Mouse (Mus musculus): ENCODE measurements at regions not wholly inside any gene's neighbourhood (a gene's known extent, or its start where the extent isn't known, plus 50 kb on each side); places are given as distances from the start of the nearest gene placed in this dataset.

DNA sequence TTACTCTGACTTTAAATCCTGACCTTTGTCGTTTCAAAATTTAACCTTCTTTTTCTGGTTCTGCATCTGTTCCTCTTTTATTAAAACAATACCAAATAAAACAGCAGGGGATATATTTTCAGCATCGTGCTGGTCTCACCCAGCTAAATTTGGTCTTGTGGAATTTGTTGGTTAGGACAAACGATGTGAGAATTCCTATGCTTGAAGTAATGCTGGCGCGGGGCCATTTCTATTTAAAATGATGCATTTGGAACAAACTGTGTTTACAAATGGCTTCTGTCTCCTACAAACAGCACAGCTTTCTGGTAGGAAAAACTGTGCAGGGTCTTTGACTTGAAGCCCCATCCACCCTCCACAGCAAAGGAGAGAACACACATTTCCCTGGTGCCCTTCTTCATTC, 96.3 kb upstream of the Tsc22d1 start:
- 78% methylated on average over 5 of the region's 5 CpGs for WGBS

DNA sequence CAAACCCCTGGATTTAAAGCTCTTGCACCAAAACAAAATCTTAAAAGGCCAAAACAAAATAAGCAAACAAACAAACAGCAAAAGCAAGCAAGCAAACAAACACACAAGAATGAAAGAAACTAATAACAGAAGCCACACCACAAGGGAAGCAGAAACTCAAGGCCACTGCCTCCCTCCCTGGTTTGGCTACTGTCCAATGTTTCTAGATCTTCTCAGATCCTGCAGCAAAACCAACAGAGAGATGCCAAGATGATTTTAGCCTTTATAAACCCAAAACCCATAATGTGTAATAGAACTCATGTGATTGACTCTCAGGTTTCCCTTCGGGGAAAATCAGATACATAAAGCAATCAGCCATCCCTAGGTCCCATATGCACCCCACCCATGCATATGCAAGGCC, 90.5 kb upstream of the Tsc22d1 start:
- WGBS = 81% methylated on average over 1 of the region's 1 CpGs
- H3K36me3 ChIP-seq (ENCODE audit: control insufficient read depth, insufficient read depth, low read length) = no peaks in the 10 kb centered on the region
- no peak overlapping the region for H3K4me3 ChIP-seq (ENCODE audit: low read depth, low read length)
- TF ChIP-seq POLR2A (IDR thresholded peaks at IDR 0.05; ENCODE audit: low read depth, low read length) (no peak), CTCF (IDR thresholded peaks at IDR 0.05; ENCODE audit: extremely low read depth, insufficient read length, insufficient replicate concordance, low read depth, low read length) (no peak)
- H3K27me3 ChIP-seq (ENCODE audit: control insufficient read depth, insufficient read depth, low read length) = no peaks in the 10 kb centered on the region
- H3K27ac ChIP-seq (ENCODE audit: insufficient read depth, low read depth, low read length) = no peak overlapping the region
- peaks cover 4% of the 10 kb centered on the region for H3K4me1 ChIP-seq (ENCODE audit: control insufficient read depth, insufficient read depth, insufficient read length, low read length)

More for the DNA sequence above, 96.3 kb upstream of the Tsc22d1 start:
- H3K27me3 ChIP-seq (ENCODE audit: control insufficient read depth, insufficient read depth, low read length) = no peaks in the 10 kb centered on the region
- TF ChIP-seq POLR2A (IDR thresholded peaks at IDR 0.05; ENCODE audit: low read depth, low read length) (no peak), CTCF (IDR thresholded peaks at IDR 0.05; ENCODE audit: extremely low read depth, insufficient read length, insufficient replicate concordance, low read depth, low read length) (no peak)
- no peaks in the 10 kb centered on the region for H3K36me3 ChIP-seq (ENCODE audit: control insufficient read depth, insufficient read depth, low read length)
- H3K4me1 ChIP-seq (ENCODE audit: control insufficient read depth, insufficient read depth, insufficient read length, low read length) = no peaks in the 10 kb centered on the region
- no peak overlapping the region for H3K4me3 ChIP-seq (ENCODE audit: low read depth, low read length)
- no peak overlapping the region for H3K27ac ChIP-seq (ENCODE audit: insufficient read depth, low read depth, low read length)

DNA sequence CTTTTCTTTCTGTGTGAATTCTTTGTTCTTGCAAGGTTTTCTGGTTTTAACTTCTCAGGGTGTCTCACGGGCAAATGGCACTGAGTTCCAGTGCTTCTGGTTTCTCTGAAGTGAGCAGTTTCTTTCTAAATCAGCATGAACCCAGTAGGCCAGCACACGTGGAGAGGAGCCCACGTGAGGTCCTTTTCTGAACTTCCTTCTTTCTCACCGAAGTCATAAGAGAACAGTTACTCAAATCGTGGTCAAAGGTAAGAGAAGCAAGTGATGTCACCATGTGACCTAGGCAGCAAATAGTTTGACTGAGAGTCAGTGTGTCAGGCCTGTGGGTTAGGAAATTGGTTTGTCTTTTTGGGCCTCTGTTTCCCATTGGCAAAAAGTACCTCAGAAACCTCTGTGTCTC, 84.8 kb upstream of the Tsc22d1 start:
- Histone ChIP-seq H3K4me3 (ENCODE audit: low read depth, low read length) (no peak overlapping the region), H3K27me3 (ENCODE audit: control insufficient read depth, insufficient read depth, low read length) (no peaks in the 10 kb centered on the region), H3K4me1 (ENCODE audit: control insufficient read depth, insufficient read depth, insufficient read length, low read length) (peaks cover 9% of the 10 kb centered on the region), H3K36me3 (ENCODE audit: control insufficient read depth, insufficient read depth, low read length) (no peaks in the 10 kb centered on the region), H3K27ac (ENCODE audit: insufficient read depth, low read depth, low read length) (no peak overlapping the region)
- TF ChIP-seq POLR2A (IDR thresholded peaks at IDR 0.05; ENCODE audit: low read depth, low read length) (no peak), CTCF (IDR thresholded peaks at IDR 0.05; ENCODE audit: extremely low read depth, insufficient read length, insufficient replicate concordance, low read depth, low read length) (no peak)
- 28% methylated on average over 5 of the region's 5 CpGs for WGBS

DNA sequence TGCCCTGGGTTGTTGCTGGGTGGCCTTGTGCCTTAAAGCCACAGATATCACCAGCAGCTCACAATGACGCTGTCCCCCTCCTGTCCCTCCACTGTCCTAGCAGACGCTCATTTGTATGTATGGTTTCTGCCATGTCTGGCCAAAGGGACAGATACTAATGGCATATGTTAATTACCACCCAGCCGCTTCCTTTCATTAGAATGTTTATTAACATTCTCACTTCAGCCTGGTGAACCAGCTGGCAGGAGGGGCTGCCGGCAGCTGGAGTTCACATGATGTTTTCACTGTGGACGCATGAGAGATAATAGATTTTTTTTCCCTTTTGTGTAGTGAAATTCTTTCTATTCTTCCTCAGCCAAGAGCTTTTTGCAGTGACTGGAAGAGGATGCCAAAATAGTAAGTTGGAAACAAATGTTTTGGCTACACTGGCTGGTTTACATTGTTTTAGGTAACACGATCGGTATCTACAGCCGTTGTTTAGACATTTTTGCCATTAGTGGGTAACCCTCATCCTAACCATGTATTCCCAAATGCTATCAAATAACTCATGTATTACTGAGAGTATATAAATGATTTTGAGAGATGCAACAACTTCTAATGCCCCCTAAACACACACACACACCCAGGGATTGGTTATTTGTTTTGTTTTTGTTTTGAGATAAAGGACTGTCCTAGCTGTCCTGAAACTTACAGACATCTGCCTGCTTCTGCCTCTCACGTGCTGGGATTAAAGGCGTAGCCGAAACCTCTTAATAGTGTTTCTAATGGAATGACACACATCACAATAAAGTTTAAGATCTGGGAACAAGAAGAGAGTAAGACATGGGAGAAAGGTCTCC, 83.0 kb upstream of the Tsc22d1 start:
- H3K27ac ChIP-seq (ENCODE audit: insufficient read depth, low read depth, low read length) = no peak overlapping the region
- WGBS = 71% methylated on average over 11 of the region's 11 CpGs
- H3K4me3 ChIP-seq (ENCODE audit: low read depth, low read length) = no peak overlapping the region
- peaks cover 9% of the 10 kb centered on the region for H3K4me1 ChIP-seq (ENCODE audit: control insufficient read depth, insufficient read depth, insufficient read length, low read length)
- no peaks in the 10 kb centered on the region for H3K27me3 ChIP-seq (ENCODE audit: control insufficient read depth, insufficient read depth, low read length)
- TF ChIP-seq CTCF (IDR thresholded peaks at IDR 0.05; ENCODE audit: extremely low read depth, insufficient read length, insufficient replicate concordance, low read depth, low read length) (no peak), POLR2A (IDR thresholded peaks at IDR 0.05; ENCODE audit: low read depth, low read length) (no peak)
- H3K36me3 ChIP-seq (ENCODE audit: control insufficient read depth, insufficient read depth, low read length) = no peaks in the 10 kb centered on the region

DNA sequence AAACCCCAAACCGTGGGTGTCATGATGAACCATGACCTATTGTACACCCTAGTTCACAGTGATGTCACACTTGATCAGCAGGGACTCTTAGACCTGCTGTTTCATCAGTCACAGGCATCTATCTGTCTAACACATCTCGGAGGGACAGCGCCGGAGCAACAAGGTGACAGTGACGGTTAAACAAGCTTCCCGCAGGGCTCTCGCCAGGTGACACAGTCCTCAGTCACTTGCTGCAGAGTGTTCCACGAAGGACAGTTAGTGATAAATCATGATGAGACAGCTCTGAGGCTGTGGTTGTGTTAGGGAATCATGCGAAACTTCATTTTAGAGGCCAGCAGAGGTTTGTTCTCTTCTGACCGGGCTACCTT, 82.4 kb upstream of the Tsc22d1 start:
- 75% methylated on average over 10 of the region's 10 CpGs for WGBS

DNA sequence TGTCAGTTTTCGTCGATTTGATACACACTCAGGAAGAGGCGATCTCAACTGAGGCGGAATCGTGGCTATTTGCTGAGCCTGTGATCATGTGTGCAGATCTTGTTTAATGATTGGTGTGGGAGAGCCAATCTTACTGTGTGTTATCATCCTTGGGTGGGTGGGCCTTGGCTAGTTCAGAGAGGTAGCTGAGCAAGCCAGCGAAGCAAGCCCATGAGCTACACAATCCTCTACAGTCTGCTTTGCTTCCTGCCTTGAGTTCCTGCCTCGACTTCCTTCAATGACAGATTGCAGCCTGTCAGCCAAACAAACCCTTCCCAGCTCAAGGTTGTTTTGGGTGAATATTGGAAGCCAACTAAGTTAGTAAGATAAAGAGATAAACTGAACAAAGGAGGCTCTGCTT, 74.0 kb upstream of the Tsc22d1 start:
- Histone ChIP-seq H3K27me3 (ENCODE audit: control insufficient read depth, insufficient read depth, low read length) (no peaks in the 10 kb centered on the region), H3K27ac (ENCODE audit: insufficient read depth, low read depth, low read length) (no peak overlapping the region), H3K4me1 (ENCODE audit: control insufficient read depth, insufficient read depth, insufficient read length, low read length) (no peaks in the 10 kb centered on the region), H3K4me3 (ENCODE audit: low read depth, low read length) (no peak overlapping the region), H3K36me3 (ENCODE audit: control insufficient read depth, insufficient read depth, low read length) (no peaks in the 10 kb centered on the region)
- 85% methylated on average over 7 of the region's 7 CpGs for WGBS
- TF ChIP-seq POLR2A (IDR thresholded peaks at IDR 0.05; ENCODE audit: low read depth, low read length) (no peak), CTCF (IDR thresholded peaks at IDR 0.05; ENCODE audit: extremely low read depth, insufficient read length, insufficient replicate concordance, low read depth, low read length) (no peak)

More for the DNA sequence above, 82.4 kb upstream of the Tsc22d1 start:
- peaks cover 9% of the 10 kb centered on the region for H3K4me1 ChIP-seq (ENCODE audit: control insufficient read depth, insufficient read depth, insufficient read length, low read length)
- no peak overlapping the region for H3K4me3 ChIP-seq (ENCODE audit: low read depth, low read length)
- H3K36me3 ChIP-seq (ENCODE audit: control insufficient read depth, insufficient read depth, low read length) = no peaks in the 10 kb centered on the region
- no peaks in the 10 kb centered on the region for H3K27me3 ChIP-seq (ENCODE audit: control insufficient read depth, insufficient read depth, low read length)
- no peak for TF ChIP-seq POLR2A (IDR thresholded peaks at IDR 0.05; ENCODE audit: low read depth, low read length)
- TF ChIP-seq CTCF (IDR thresholded peaks at IDR 0.05; ENCODE audit: extremely low read depth, insufficient read length, insufficient replicate concordance, low read depth, low read length) = no peak
- no peak overlapping the region for H3K27ac ChIP-seq (ENCODE audit: insufficient read depth, low read depth, low read length)

DNA sequence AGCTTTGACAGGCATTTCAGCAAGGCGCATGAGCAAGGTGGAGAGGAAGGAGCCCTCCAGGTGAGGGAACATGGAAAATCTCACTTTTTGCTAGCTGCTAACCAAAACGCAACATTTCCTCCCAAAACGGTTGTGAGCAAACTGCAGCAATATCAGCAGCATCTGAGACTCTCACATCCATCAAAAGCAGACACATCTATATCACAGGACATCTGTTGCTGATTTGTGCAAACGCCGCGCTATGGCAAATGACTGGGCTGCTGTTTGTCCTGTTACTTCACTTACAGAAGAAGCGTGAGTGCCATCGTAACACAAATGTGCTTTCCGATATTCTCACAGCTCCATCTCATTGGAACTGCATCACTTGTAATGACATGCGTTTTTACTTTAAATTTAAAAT, 73.5 kb upstream of the Tsc22d1 start:
- Histone ChIP-seq H3K27me3 (ENCODE audit: control insufficient read depth, insufficient read depth, low read length) (no peaks in the 10 kb centered on the region), H3K36me3 (ENCODE audit: control insufficient read depth, insufficient read depth, low read length) (no peaks in the 10 kb centered on the region), H3K4me3 (ENCODE audit: low read depth, low read length) (no peak overlapping the region), H3K4me1 (ENCODE audit: control insufficient read depth, insufficient read depth, insufficient read length, low read length) (no peaks in the 10 kb centered on the region), H3K27ac (ENCODE audit: insufficient read depth, low read depth, low read length) (no peak overlapping the region)
- TF ChIP-seq CTCF (IDR thresholded peaks at IDR 0.05; ENCODE audit: extremely low read depth, insufficient read length, insufficient replicate concordance, low read depth, low read length) (no peak), POLR2A (IDR thresholded peaks at IDR 0.05; ENCODE audit: low read depth, low read length) (no peak)
- 86% methylated on average over 10 of the region's 10 CpGs for WGBS
